Mouse (Mus musculus): ENCODE measurements around the gene Ccr8. TPM values are rescaled to one million over a fixed set of nuclear protein-coding genes. Genes with fewer than 3 reads are reported as not detected.
"Not testable (repeated sequence)": the region's sequence is repeated elsewhere in the genome, so short reads cannot be mapped to it uniquely, and the experiment has no call there.

The Ccr8 gene
- polyA plus RNA-seq, 1 experiment from 2014 or later = 5.2 TPM

GRCm38 (mm10) chr9:120095886-120096285 lies 4.0 kb downstream of the Ccr8 start:
- Histone ChIP-seq H3K27ac (no peak overlapping the region), H3K4me2 (no peak overlapping the region), H3K4me3 (no peak overlapping the region), H3K27me3 (no peaks in the 10 kb centered on the region), H3K36me3 (no peaks in the 10 kb centered on the region), H3K9ac (no peak overlapping the region), H3K9me3 (no peaks in the 10 kb centered on the region), H3K4me1 (no peaks in the 10 kb centered on the region)
- no peak for ATAC-seq (ENCODE audit: insufficient number of reproducible peaks, low FRiP score, low TSS enrichment, low read depth)
- 60% methylated on average over 7 of the region's 7 CpGs for WGBS

- H3K4me3 ChIP-seq = no peak overlapping the region
- no peaks in the 10 kb centered on the region for H3K27me3 ChIP-seq
- H3K4me1 ChIP-seq = no peaks in the 10 kb centered on the region
- H3K4me2 ChIP-seq = no peak overlapping the region
- 22% methylated on average over 7 of the region's 7 CpGs for WGBS
- H3K9me3 ChIP-seq = no peaks in the 10 kb centered on the region
- H3K9ac ChIP-seq = no peak overlapping the region
- H3K36me3 ChIP-seq = no peaks in the 10 kb centered on the region
- no peak overlapping the region for H3K27ac ChIP-seq
- ATAC-seq (ENCODE audit: insufficient number of reproducible peaks, low FRiP score, low TSS enrichment, low read depth) = no peak
These were observed 6.8 kb downstream of the Ccr8 start for GRCm38 (mm10) chr9:120098682-120099081.

GRCm38 (mm10) chr9:120099304-120099703 lies 7.4 kb downstream of the Ccr8 start:
- Histone ChIP-seq H3K4me2 (no peak overlapping the region), H3K9me3 (no peaks in the 10 kb centered on the region), H3K27me3 (no peaks in the 10 kb centered on the region), H3K4me3 (no peak overlapping the region), H3K9ac (no peak overlapping the region), H3K27ac (no peak overlapping the region), H3K4me1 (no peaks in the 10 kb centered on the region), H3K36me3 (no peaks in the 10 kb centered on the region)
- ATAC-seq (ENCODE audit: insufficient number of reproducible peaks, low FRiP score, low TSS enrichment, low read depth) = no peak
- WGBS = 83% methylated on average over 8 of the region's 8 CpGs

- no peaks in the 10 kb centered on the region for H3K4me1 ChIP-seq
- H3K9me3 ChIP-seq = no peaks in the 10 kb centered on the region
- no peaks in the 10 kb centered on the region for H3K36me3 ChIP-seq
- no peak overlapping the region for H3K4me3 ChIP-seq
- H3K4me2 ChIP-seq = no peak overlapping the region
- no peak overlapping the region for H3K27ac ChIP-seq
- H3K9ac ChIP-seq = no peak overlapping the region
- 98% methylated on average over 2 of the region's 2 CpGs for WGBS
- H3K27me3 ChIP-seq = no peaks in the 10 kb centered on the region
- ATAC-seq (ENCODE audit: insufficient number of reproducible peaks, low FRiP score, low TSS enrichment, low read depth) = no peak
These were observed 9.3 kb downstream of the Ccr8 start for GRCm38 (mm10) chr9:120101165-120101564.

- not testable (repeated sequence) for H3K4me1 ChIP-seq
- 94% methylated on average over 12 of the region's 12 CpGs for WGBS
These were observed 17.0 kb downstream of the Ccr8 start for GRCm38 (mm10) chr9:120108953-120109352.

GRCm38 (mm10) chr9:120110211-120111018 lies 18.5 kb downstream of the Ccr8 start, which contains the start of gene Slc25a38:
Slc25a38 (plus strand) TSS chr9:120110374.
- peak within 1 kb of the TSS; percentile 73 for H3K4me2 ChIP-seq
- H3K4me3 ChIP-seq = peak within 1 kb of the TSS; percentile 97
- H3K27ac ChIP-seq = peak within 1 kb of the TSS; percentile 96
- ATAC-seq (ENCODE audit: insufficient number of reproducible peaks, low FRiP score, low TSS enrichment, low read depth) = peak; percentile 95
- no peaks in the 10 kb centered on the region for H3K9me3 ChIP-seq
- H3K36me3 ChIP-seq = 0 out of 2 replicates have a peak, but pooled peaks cover 3% of the 10 kb centered on the region
- under 1% methylated on average over 62 of the region's 62 CpGs for WGBS
- H3K27me3 ChIP-seq = no peaks in the 10 kb centered on the region
- H3K4me1 ChIP-seq = peaks cover 4% of the 10 kb centered on the region; the same call in 1 of the 2 replicates
- H3K9ac ChIP-seq = peak within 1 kb of the TSS; percentile 67

More at GRCm38 (mm10) chr9:120108953-120109352, 17.0 kb downstream of the Ccr8 start:
- not testable (repeated sequence) for ATAC-seq (ENCODE audit: insufficient number of reproducible peaks, low FRiP score, low TSS enrichment, low read depth); H3K9me3 ChIP-seq; H3K9ac ChIP-seq; H3K27ac ChIP-seq; H3K4me2 ChIP-seq; H3K27me3 ChIP-seq; H3K4me3 ChIP-seq; H3K36me3 ChIP-seq

- peak overlapping the region; percentile 97 for H3K4me3 ChIP-seq
- H3K4me1 ChIP-seq = peaks cover 4% of the 10 kb centered on the region; the same call in 1 of the 2 replicates
- 77% methylated on average over 15 of the region's 15 CpGs for WGBS
- H3K4me2 ChIP-seq = peak overlapping the region; percentile 73
- peak overlapping the region; percentile 96 for H3K27ac ChIP-seq
- no peak overlapping the region for H3K9ac ChIP-seq
- no peaks in the 10 kb centered on the region for H3K27me3 ChIP-seq
- ATAC-seq (ENCODE audit: insufficient number of reproducible peaks, low FRiP score, low TSS enrichment, low read depth) = no peak
- no peaks in the 10 kb centered on the region for H3K9me3 ChIP-seq
- H3K36me3 ChIP-seq = peaks cover 3% of the 10 kb centered on the region; the same call in 1 of the 2 replicates
These were observed 19.4 kb downstream of the Ccr8 start for GRCm38 (mm10) chr9:120111156-120111945.

GRCm38 (mm10) chr9:120112472-120112871 lies 20.6 kb downstream of the Ccr8 start:
- no peak for ATAC-seq (ENCODE audit: insufficient number of reproducible peaks, low FRiP score, low TSS enrichment, low read depth)
- H3K27ac ChIP-seq = no peak overlapping the region
- WGBS = 92% methylated on average over 6 of the region's 6 CpGs
- peaks cover 9% of the 10 kb centered on the region for H3K36me3 ChIP-seq
- peaks cover 4% of the 10 kb centered on the region; the same call in 1 of the 2 replicates for H3K4me1 ChIP-seq
- no peak overlapping the region for H3K4me2 ChIP-seq
- H3K9ac ChIP-seq = no peak overlapping the region
- no peaks in the 10 kb centered on the region for H3K27me3 ChIP-seq
- no peak overlapping the region for H3K4me3 ChIP-seq
- H3K9me3 ChIP-seq = no peaks in the 10 kb centered on the region

GRCm38 (mm10) chr9:120113456-120113855 lies 21.5 kb downstream of the Ccr8 start:
- H3K4me3 ChIP-seq = no peak overlapping the region
- ATAC-seq (ENCODE audit: insufficient number of reproducible peaks, low FRiP score, low TSS enrichment, low read depth) = no peak
- peaks cover 19% of the 10 kb centered on the region for H3K36me3 ChIP-seq
- H3K27me3 ChIP-seq = no peaks in the 10 kb centered on the region
- no peak overlapping the region for H3K27ac ChIP-seq
- no peak overlapping the region for H3K4me2 ChIP-seq
- 88% methylated on average over 7 of the region's 7 CpGs for WGBS
- no peaks in the 10 kb centered on the region for H3K9me3 ChIP-seq
- H3K4me1 ChIP-seq = peaks cover 4% of the 10 kb centered on the region; the same call in 1 of the 2 replicates
- H3K9ac ChIP-seq = no peak overlapping the region

GRCm38 (mm10) chr9:120114051-120114788 lies 22.3 kb downstream of the Ccr8 start:
- Histone ChIP-seq H3K27ac (no peak overlapping the region), H3K4me2 (no peak overlapping the region), H3K4me1 (peaks cover 4% of the 10 kb centered on the region; the same call in 1 of the 2 replicates), H3K9me3 (no peaks in the 10 kb centered on the region), H3K36me3 (peaks cover 23% of the 10 kb centered on the region), H3K4me3 (no peak overlapping the region), H3K27me3 (no peaks in the 10 kb centered on the region), H3K9ac (no peak overlapping the region)
- no peak for ATAC-seq (ENCODE audit: insufficient number of reproducible peaks, low FRiP score, low TSS enrichment, low read depth)
- WGBS = 89% methylated on average over 17 of the region's 17 CpGs

GRCm38 (mm10) chr9:120114789-120115151 lies 22.9 kb downstream of the Ccr8 start:
- H3K4me1 ChIP-seq = peaks cover 4% of the 10 kb centered on the region; the same call in 1 of the 2 replicates
- peaks cover 28% of the 10 kb centered on the region for H3K36me3 ChIP-seq
- H3K27me3 ChIP-seq = no peaks in the 10 kb centered on the region
- no peak for ATAC-seq (ENCODE audit: insufficient number of reproducible peaks, low FRiP score, low TSS enrichment, low read depth)
- H3K4me2 ChIP-seq = no peak overlapping the region
- no peak overlapping the region for H3K9ac ChIP-seq
- no peak overlapping the region for H3K4me3 ChIP-seq
- H3K9me3 ChIP-seq = no peaks in the 10 kb centered on the region
- no peak overlapping the region for H3K27ac ChIP-seq
- WGBS = 95% methylated on average over 2 of the region's 2 CpGs
